Mouse (Mus musculus) E14TG2a.4 (cell line): ENCODE results near the gene Ccdc85a.
"Not testable (repeated sequence)": the region's sequence is repeated elsewhere in the genome, so short reads cannot be mapped to it uniquely, and the experiment has no call there.

Experiments used
- CTCF ChIP-seq: conservative IDR thresholded peaks from 2 replicates; pipeline ENCODE4 v1.5.1; 2014; ENCODE audit warnings: low read length
- NANOG ChIP-seq: IDR thresholded peaks from 2 replicates; pipeline ENCODE4 v1.6.1; 2014; ENCODE audit warnings: borderline replicate concordance, low read length, mixed read lengths
- POU5F1 ChIP-seq: IDR thresholded peaks from 2 replicates; pipeline ENCODE4 v1.6.1; 2014; ENCODE audit warnings: low read length, borderline replicate concordance

GRCm38 (mm10) chr11:28339224-28340150 is 244.6 kb downstream of the Ccdc85a start, which contains the start of gene Gm6685:
- TF ChIP-seq CTCF, NANOG, POU5F1: not testable (repeated sequence)
